Mouse (Mus musculus) gastrocnemius, postnatal 14 days (tissue): Measurements from ENCODE around the gene Cnnm3. TPM values are rescaled to one million over a fixed set of nuclear protein-coding genes. Genes with fewer than 3 reads are reported as not detected.
A peak's percentile ranks its signal among the peaks of the same experiment; 100 is the strongest.

Source experiments
- DNase-seq: peaks from one replicate; pipeline ENCODE4 v3.0.0; 2021; ENCODE audit warnings: mixed read lengths
- intact Hi-C: fragments of 180-260 bp; cut with DNase I; formaldehyde crosslinking; loops from one replicate; pipeline ENCODE4 v1.15.1; 2025; ENCODE audit warnings: low total_unique reads
- long read RNA-seq, 2 experiments: library from polyadenylated mRNA; stranded (forward); transcript quantifications; one replicate each; pipeline ENCODE4 v2.0.0; 2021
- total RNA-seq, 2 experiments: library from RNA; stranded (reverse); gene quantifications; 2 replicates each; pipeline ENCODE4 v1.2.3; 2021

Cnnm3 gene
- 10 to 100 TPM in 1 of 2 experiments, 1 to 10 TPM in 1; 9.3 to 13.3 TPM for total RNA-seq
- long read RNA-seq, experiment 1, full-length matches to known transcripts, result 8 of 9 reads
- long read RNA-seq, experiment 1, partial matches to known transcripts, result 0 of 9 reads
- long read RNA-seq, experiment 1, other reads (novel, unspliced or antisense), result 1 of 9 reads
- long read RNA-seq, experiment 2, full-length matches to known transcripts, result 2 of 4 reads
- long read RNA-seq, experiment 2, partial matches to known transcripts, result 1 of 4 reads
- long read RNA-seq, experiment 2, other reads (novel, unspliced or antisense), result 1 of 4 reads

- intact Hi-C loops, result no loop called here
Measured at GRCm38 (mm10) chr1:36511289-36512021, at the start of gene Cnnm3. Cnnm3 (plus strand) TSS chr1:36511867.

GRCm38 (mm10) chr1:36465641-36466160, 46.0 kb upstream of the Cnnm3 start:
- intact Hi-C loops, result no loop called here
- no peak for DNase-seq

More at GRCm38 (mm10) chr1:36511289-36512021, at the start of gene Cnnm3:
- DNase-seq, result peak; percentile 100

GRCm38 (mm10) chr1:36467446-36467845, 44.2 kb upstream of the Cnnm3 start:
- intact Hi-C loops, result no loop called here
- no peak for DNase-seq

- DNase-seq, result peak; percentile 51
- intact Hi-C loops, result loop anchor here (2.0 kb wide), 1 partner anchor 101 kb away; the partner anchor contains the start of gene Kansl3
Measured at GRCm38 (mm10) chr1:36469811-36470444, 41.7 kb upstream of the Cnnm3 start.

- intact Hi-C loops, result loop anchor here (2.0 kb wide), 1 partner anchor 103 kb away; the partner anchor contains the start of gene Kansl3
- peak; percentile 92 for DNase-seq
Measured at GRCm38 (mm10) chr1:36471181-36472105, 40.2 kb upstream of the Cnnm3 start, which contains the start of gene Cnnm4. Cnnm4 (plus strand) TSS chr1:36471620.

- intact Hi-C loops, result no loop called here
- peak; percentile 16 for DNase-seq
Measured at GRCm38 (mm10) chr1:36472106-36472440, 39.6 kb upstream of the Cnnm3 start.

- no peak for DNase-seq
- intact Hi-C loops, result no loop called here
Measured at GRCm38 (mm10) chr1:36473211-36473780, 38.4 kb upstream of the Cnnm3 start.

- intact Hi-C loops, result no loop called here
- no peak for DNase-seq
Measured at GRCm38 (mm10) chr1:36474646-36475045, 37.0 kb upstream of the Cnnm3 start.

- intact Hi-C loops, result no loop called here
- DNase-seq, result no peak
Measured at GRCm38 (mm10) chr1:36475480-36476110, 36.1 kb upstream of the Cnnm3 start.

GRCm38 (mm10) chr1:36476426-36476825, 35.2 kb upstream of the Cnnm3 start:
- no peak for DNase-seq
- intact Hi-C loops, result no loop called here

GRCm38 (mm10) chr1:36478343-36478795, 33.3 kb upstream of the Cnnm3 start:
- intact Hi-C loops, result no loop called here
- no peak for DNase-seq

- intact Hi-C loops, result no loop called here
- no peak for DNase-seq
Measured at GRCm38 (mm10) chr1:36479903-36480899, 31.5 kb upstream of the Cnnm3 start.

- DNase-seq, result no peak
- intact Hi-C loops, result no loop called here
Measured at GRCm38 (mm10) chr1:36483825-36484224, 27.8 kb upstream of the Cnnm3 start.

GRCm38 (mm10) chr1:36485080-36485479, 26.6 kb upstream of the Cnnm3 start:
- intact Hi-C loops, result no loop called here
- DNase-seq, result no peak

- no peak for DNase-seq
- intact Hi-C loops, result no loop called here
Measured at GRCm38 (mm10) chr1:36487111-36487510, 24.6 kb upstream of the Cnnm3 start.

- DNase-seq, result no peak
- intact Hi-C loops, result no loop called here
Measured at GRCm38 (mm10) chr1:36489661-36490060, 22.0 kb upstream of the Cnnm3 start.
